Mouse (Mus musculus) hindbrain, embryonic 10.5 days (tissue): ENCODE measurements at regions not wholly inside any gene's neighbourhood (a gene's known extent, or its start where the extent isn't known, plus 50 kb on each side); places are given as distances from the start of the nearest gene placed in this dataset.

ENCODE experiments used
- DNase-seq: peaks from one replicate; pipeline ENCODE4 v3.0.0-alpha.2; 2017; ENCODE audit warnings: low spot score
- H3K27ac ChIP-seq: fragments of 300-500 bp; sonication (generic); 2 replicates; pipeline ENCODE4 v1.5.1; 2016; ENCODE audit warnings: mild to moderate bottlenecking, moderate library complexity
- H3K27me3 ChIP-seq: fragments of 300-500 bp; sonication (generic); 2 replicates; pipeline ENCODE4 v1.6.1; 2016; ENCODE audit warnings: mild to moderate bottlenecking; ENCODE audit not compliant: poor library complexity, insufficient read depth, severe bottlenecking
- H3K36me3 ChIP-seq: fragments of 300-500 bp; sonication (generic); 2 replicates; pipeline ENCODE4 v1.6.1; 2016; ENCODE audit warnings: mild to moderate bottlenecking, moderate library complexity
- H3K4me1 ChIP-seq: fragments of 300-500 bp; sonication (generic); replicated peaks from 2 replicates; pipeline ENCODE4 v1.6.1; 2016; ENCODE audit warnings: mild to moderate bottlenecking
- H3K4me3 ChIP-seq: fragments of 300-500 bp; sonication (generic); 2 replicates; pipeline ENCODE4 v1.5.1; 2016; ENCODE audit warnings: mild to moderate bottlenecking, moderate library complexity
- H3K9me3 ChIP-seq: fragments of 300-500 bp; sonication (generic); 2 replicates; pipeline ENCODE4 v1.6.1; 2016; ENCODE audit warnings: mild to moderate bottlenecking, moderate library complexity
- WGBS: fragments of 180-500 bp; shearing (Covaris S2); methylation state at CpG from one replicate; pipeline ENCODE4 v1.1.7; 2016; 5-methylcytosine and 5-hydroxymethylcytosine counted together

- WGBS = 83% methylated on average over 3 of the region's 3 CpGs
Observed at GRCm38 (mm10) chr8:96586129-96586528, 697.8 kb upstream of the Got2 start.

GRCm38 (mm10) chr8:96552512-96552911, 664.2 kb upstream of the Got2 start:
- H3K4me1 ChIP-seq = no peaks in the 10 kb centered on the region
- H3K4me3 ChIP-seq = no peak overlapping the region
- no peak overlapping the region for H3K27ac ChIP-seq
- no peak for DNase-seq
- H3K9me3 ChIP-seq = no peaks in the 10 kb centered on the region
- H3K27me3 ChIP-seq = no peaks in the 10 kb centered on the region
- no peaks in the 10 kb centered on the region for H3K36me3 ChIP-seq
- WGBS = 85% methylated on average over 10 of the region's 10 CpGs

More at GRCm38 (mm10) chr8:96586129-96586528, 697.8 kb upstream of the Got2 start:
- Histone ChIP-seq H3K27me3 (no peaks in the 10 kb centered on the region), H3K36me3 (no peaks in the 10 kb centered on the region), H3K4me1 (no peaks in the 10 kb centered on the region), H3K9me3 (no peaks in the 10 kb centered on the region), H3K4me3 (no peak overlapping the region), H3K27ac (no peak overlapping the region)
- no peak for DNase-seq

GRCm38 (mm10) chr8:96550408-96550807, 662.1 kb upstream of the Got2 start:
- Histone ChIP-seq H3K4me1 (no peaks in the 10 kb centered on the region), H3K9me3 (no peaks in the 10 kb centered on the region), H3K27me3 (no peaks in the 10 kb centered on the region), H3K36me3 (no peaks in the 10 kb centered on the region), H3K4me3 (no peak overlapping the region), H3K27ac (no peak overlapping the region)
- 93% methylated on average over 2 of the region's 2 CpGs for WGBS
- DNase-seq = no peak

GRCm38 (mm10) chr8:96548663-96549062, 660.3 kb upstream of the Got2 start:
- no peaks in the 10 kb centered on the region for H3K27me3 ChIP-seq
- no peak overlapping the region for H3K27ac ChIP-seq
- H3K36me3 ChIP-seq = no peaks in the 10 kb centered on the region
- H3K4me3 ChIP-seq = no peak overlapping the region
- DNase-seq = no peak
- no peaks in the 10 kb centered on the region for H3K4me1 ChIP-seq
- WGBS = 91% methylated on average over 4 of the region's 4 CpGs
- no peaks in the 10 kb centered on the region for H3K9me3 ChIP-seq

- H3K4me1 ChIP-seq = no peaks in the 10 kb centered on the region
Observed at GRCm38 (mm10) chr8:96548187-96548586, 659.8 kb upstream of the Got2 start.

GRCm38 (mm10) chr8:96542215-96542614, 653.9 kb upstream of the Got2 start:
- DNase-seq = no peak
- Histone ChIP-seq H3K27me3 (no peaks in the 10 kb centered on the region), H3K27ac (no peak overlapping the region), H3K9me3 (no peaks in the 10 kb centered on the region), H3K4me3 (no peak overlapping the region), H3K4me1 (no peaks in the 10 kb centered on the region), H3K36me3 (no peaks in the 10 kb centered on the region)
- 94% methylated on average over 3 of the region's 3 CpGs for WGBS

More at GRCm38 (mm10) chr8:96548187-96548586, 659.8 kb upstream of the Got2 start:
- H3K27ac ChIP-seq = no peak overlapping the region
- no peaks in the 10 kb centered on the region for H3K36me3 ChIP-seq
- H3K4me3 ChIP-seq = no peak overlapping the region
- H3K9me3 ChIP-seq = no peaks in the 10 kb centered on the region
- no peak for DNase-seq
- no peaks in the 10 kb centered on the region for H3K27me3 ChIP-seq

- H3K9me3 ChIP-seq = no peaks in the 10 kb centered on the region
- no peaks in the 10 kb centered on the region for H3K36me3 ChIP-seq
- DNase-seq = no peak
- H3K4me3 ChIP-seq = no peak overlapping the region
- H3K4me1 ChIP-seq = no peaks in the 10 kb centered on the region
- H3K27me3 ChIP-seq = no peaks in the 10 kb centered on the region
- WGBS = 79% methylated on average over 6 of the region's 6 CpGs
- H3K27ac ChIP-seq = no peak overlapping the region
Observed at GRCm38 (mm10) chr8:96498854-96499253, 610.5 kb upstream of the Got2 start.

GRCm38 (mm10) chr8:96495406-96495805, 607.1 kb upstream of the Got2 start:
- Histone ChIP-seq H3K4me1 (no peaks in the 10 kb centered on the region), H3K9me3 (no peaks in the 10 kb centered on the region), H3K36me3 (no peaks in the 10 kb centered on the region), H3K27me3 (no peaks in the 10 kb centered on the region), H3K4me3 (no peak overlapping the region), H3K27ac (no peak overlapping the region)
- 85% methylated on average over 3 of the region's 3 CpGs for WGBS
- DNase-seq = no peak

- Histone ChIP-seq H3K4me1 (peaks cover 11% of the 10 kb centered on the region), H3K36me3 (no peaks in the 10 kb centered on the region), H3K4me3 (no peak overlapping the region), H3K9me3 (no peaks in the 10 kb centered on the region), H3K27ac (no peak overlapping the region), H3K27me3 (no peaks in the 10 kb centered on the region)
- DNase-seq = no peak
- WGBS = 82% methylated on average over 2 of the region's 2 CpGs
Observed at GRCm38 (mm10) chr8:96489804-96490203, 601.5 kb upstream of the Got2 start.

GRCm38 (mm10) chr8:96488741-96489453, 600.5 kb upstream of the Got2 start:
- peaks cover 11% of the 10 kb centered on the region for H3K4me1 ChIP-seq
- no peaks in the 10 kb centered on the region for H3K36me3 ChIP-seq
- H3K4me3 ChIP-seq = no peak overlapping the region
- no peaks in the 10 kb centered on the region for H3K9me3 ChIP-seq
- H3K27me3 ChIP-seq = no peaks in the 10 kb centered on the region
- DNase-seq = peak; percentile 11
- WGBS = 49% methylated on average over 7 of the region's 7 CpGs
- no peak overlapping the region for H3K27ac ChIP-seq

GRCm38 (mm10) chr8:96455915-96456314, 567.6 kb upstream of the Got2 start:
- Histone ChIP-seq H3K27ac (no peak overlapping the region), H3K9me3 (no peaks in the 10 kb centered on the region), H3K4me3 (no peak overlapping the region), H3K27me3 (no peaks in the 10 kb centered on the region), H3K4me1 (peaks cover 13% of the 10 kb centered on the region; the same call in 1 of the 2 replicates), H3K36me3 (no peaks in the 10 kb centered on the region)
- WGBS = 42% methylated on average over 6 of the region's 6 CpGs
- DNase-seq = no peak

- H3K27ac ChIP-seq = no peak overlapping the region
- no peaks in the 10 kb centered on the region for H3K27me3 ChIP-seq
- H3K36me3 ChIP-seq = no peaks in the 10 kb centered on the region
- H3K9me3 ChIP-seq = no peaks in the 10 kb centered on the region
- peaks cover 13% of the 10 kb centered on the region; the same call in 1 of the 2 replicates for H3K4me1 ChIP-seq
- no peak overlapping the region for H3K4me3 ChIP-seq
- WGBS = 24% methylated on average over 9 of the region's 9 CpGs
- peak; percentile 4 for DNase-seq
Observed at GRCm38 (mm10) chr8:96455336-96455735, 567.0 kb upstream of the Got2 start.

GRCm38 (mm10) chr8:96429708-96430107, 541.4 kb upstream of the Got2 start:
- no peak overlapping the region for H3K27ac ChIP-seq
- no peaks in the 10 kb centered on the region for H3K36me3 ChIP-seq
- no peak for DNase-seq
- H3K27me3 ChIP-seq = no peaks in the 10 kb centered on the region
- WGBS = 53% methylated on average over 1 of the region's 1 CpGs
- no peaks in the 10 kb centered on the region for H3K4me1 ChIP-seq
- no peak overlapping the region for H3K4me3 ChIP-seq
- no peaks in the 10 kb centered on the region for H3K9me3 ChIP-seq

- H3K36me3 ChIP-seq = no peaks in the 10 kb centered on the region
- DNase-seq = no peak
- H3K27me3 ChIP-seq = no peaks in the 10 kb centered on the region
- no peak overlapping the region for H3K27ac ChIP-seq
- H3K4me1 ChIP-seq = no peaks in the 10 kb centered on the region
- no peak overlapping the region for H3K4me3 ChIP-seq
- H3K9me3 ChIP-seq = no peaks in the 10 kb centered on the region
- 70% methylated on average over 1 of the region's 1 CpGs for WGBS
Observed at GRCm38 (mm10) chr8:96426900-96427299, 538.6 kb upstream of the Got2 start.
